Mouse (Mus musculus): ENCODE measurements at regions not wholly inside any gene's neighbourhood (a gene's known extent, or its start where the extent isn't known, plus 50 kb on each side); places are given as distances from the start of the nearest gene placed in this dataset.

DNA sequence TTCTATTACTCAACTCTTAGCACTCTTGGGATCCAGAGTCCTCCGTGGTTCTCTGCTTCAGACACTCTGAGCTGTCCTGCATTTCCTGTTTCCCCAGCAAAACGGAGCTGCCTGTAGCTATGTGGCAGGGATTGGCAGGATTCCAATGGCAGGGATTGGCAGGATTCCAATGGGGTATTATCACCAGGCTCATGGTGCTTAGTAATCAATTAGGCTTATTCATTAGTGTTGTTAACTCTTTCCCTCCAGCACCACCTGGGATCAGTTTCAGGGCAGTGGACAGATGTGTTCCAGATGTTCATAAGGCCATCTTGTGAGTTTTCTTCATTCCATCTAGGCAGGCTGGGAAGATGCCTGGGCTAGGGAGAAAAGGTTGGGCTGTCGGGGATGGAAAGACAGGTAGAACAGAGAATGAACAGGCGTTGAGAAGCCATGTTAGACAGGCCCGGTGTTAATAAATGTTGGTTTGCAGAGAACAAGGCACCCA, 163.5 kb downstream of the Emp1 start:
- DNase-seq: peak; percentile 49

GRCm38 (mm10) chr6:135526460-135527160, 164.3 kb downstream of the Emp1 start:
- DNase-seq: no peak

DNA sequence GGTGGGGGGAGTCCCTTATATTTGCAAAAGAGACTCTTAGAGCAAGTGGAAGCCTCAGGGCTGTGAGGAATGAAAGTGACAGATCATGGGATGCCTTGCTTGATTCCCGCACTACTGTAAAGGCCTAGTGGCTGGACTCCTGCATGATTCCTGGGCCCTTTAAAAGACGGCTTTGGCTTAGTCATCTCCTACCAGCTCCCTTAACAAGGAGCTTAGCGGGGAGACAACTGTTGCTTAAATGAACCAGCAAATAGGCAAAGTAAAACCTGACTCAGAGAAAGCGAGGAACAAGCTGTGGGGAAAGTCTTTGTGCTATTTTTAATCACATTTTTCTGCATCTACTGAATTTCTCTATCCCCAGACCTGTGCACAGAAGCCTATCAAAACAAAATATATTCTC, 165.5 kb downstream of the Emp1 start:
- no peak for DNase-seq

DNA sequence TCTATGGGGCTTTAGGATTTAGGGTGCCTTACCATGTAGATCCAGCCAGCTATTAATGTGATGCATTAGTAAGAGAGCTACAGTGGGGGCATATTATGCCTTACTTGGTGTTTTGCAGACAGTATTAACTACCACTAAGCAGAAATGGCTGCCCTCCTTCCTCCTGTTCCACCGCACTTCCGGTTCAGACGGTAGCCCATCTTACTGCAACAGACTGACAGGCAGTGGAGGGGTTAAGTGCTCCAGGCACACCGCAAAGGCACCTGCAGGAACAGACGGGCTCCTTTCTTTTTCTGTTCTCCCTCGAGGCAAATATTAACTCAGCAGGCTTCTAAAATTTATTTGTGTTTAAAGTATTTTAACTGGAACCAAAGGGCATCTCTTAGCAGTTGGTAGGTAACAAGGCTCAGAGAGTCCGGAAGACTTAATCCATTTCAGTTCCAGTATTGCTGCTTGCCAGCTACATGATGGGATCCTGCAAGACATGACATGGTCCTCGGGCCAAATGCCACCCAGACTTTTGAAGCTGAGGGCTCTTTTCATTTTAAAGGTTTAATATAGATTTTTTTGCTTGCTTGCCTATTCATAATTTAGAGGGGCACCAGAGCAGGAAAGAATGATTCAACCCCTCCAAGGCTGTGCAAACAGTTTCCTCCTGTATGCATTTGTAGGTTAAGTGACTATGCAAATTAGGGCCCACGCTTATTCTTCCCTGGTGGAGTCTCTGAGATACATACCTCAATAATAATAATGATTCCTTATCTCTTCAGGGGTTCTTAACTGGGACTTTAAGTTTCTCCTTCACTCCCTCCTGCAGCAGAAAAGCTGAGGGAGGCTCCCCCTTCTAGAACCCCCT, 177.7 kb downstream of the Emp1 start:
- DNase-seq: no peak

GRCm38 (mm10) chr6:135541566-135541965, 179.2 kb downstream of the Emp1 start:
- no peak for DNase-seq

GRCm38 (mm10) chr6:135542356-135542755, 180.0 kb downstream of the Emp1 start:
- no peak for DNase-seq

GRCm38 (mm10) chr6:135543390-135543789, 181.0 kb downstream of the Emp1 start:
- no peak for DNase-seq

DNA sequence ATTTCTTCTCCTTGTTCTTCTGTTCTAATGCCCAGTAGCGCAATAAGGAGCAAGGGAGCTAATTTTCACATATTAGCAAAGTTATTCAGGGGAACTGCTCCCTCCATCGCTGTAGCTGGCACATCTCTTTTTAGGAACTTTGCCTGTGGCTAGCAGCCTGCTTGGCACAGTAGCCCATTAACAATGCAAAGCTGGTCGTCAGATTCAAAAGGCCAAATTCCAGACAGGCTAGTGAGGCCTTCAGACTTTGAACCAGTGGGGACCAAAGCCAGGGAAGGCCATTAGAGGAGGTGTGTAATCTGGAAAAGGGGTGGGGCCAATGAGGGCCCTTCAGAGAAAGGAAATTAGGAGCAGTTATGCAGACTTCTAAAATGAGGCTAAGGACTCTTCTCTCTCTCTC, 181.5 kb downstream of the Emp1 start:
- no peak for DNase-seq

GRCm38 (mm10) chr6:135550368-135550950, 188.1 kb downstream of the Emp1 start:
- no peak for DNase-seq

DNA sequence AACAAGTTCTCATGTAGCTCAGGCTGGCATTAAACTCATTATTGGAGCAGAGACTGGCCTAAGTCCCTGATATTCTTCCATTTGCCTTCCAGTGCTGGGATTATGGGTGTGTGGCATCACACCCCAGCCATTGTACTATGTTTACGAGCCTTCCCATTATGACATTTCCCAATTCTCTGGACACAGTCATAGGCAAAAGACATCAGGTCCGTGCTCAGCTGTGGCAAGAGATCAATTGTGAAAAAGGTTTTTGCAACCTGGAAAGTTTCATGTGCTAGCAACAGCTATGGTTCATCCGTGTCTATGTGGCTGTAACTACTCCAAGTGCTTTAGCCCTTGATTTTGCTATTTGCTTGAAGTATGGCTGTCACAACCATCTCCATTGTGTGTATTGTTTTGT, 190.1 kb downstream of the Emp1 start:
- no peak for DNase-seq

DNA sequence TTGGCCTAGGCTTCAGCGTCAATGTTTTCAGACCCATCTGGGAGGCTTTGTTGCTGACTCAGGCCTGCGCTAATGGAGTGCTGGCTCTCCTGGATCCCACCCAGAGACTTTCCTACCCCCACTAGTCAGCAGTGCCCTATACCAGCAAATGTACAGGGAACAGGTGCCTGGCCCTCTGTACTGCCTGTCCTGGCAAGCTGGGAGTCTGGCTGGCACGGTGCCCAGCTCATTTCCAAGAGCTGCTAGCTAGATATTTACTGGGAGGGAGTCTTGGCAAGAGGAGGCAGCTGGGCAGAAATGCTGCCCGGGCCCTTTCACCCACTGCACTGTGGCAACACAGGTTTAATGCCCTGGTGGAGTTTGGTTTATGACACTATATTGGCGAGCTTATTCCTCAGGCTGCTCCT, 197.2 kb downstream of the Emp1 start:
- no peak for DNase-seq

DNA sequence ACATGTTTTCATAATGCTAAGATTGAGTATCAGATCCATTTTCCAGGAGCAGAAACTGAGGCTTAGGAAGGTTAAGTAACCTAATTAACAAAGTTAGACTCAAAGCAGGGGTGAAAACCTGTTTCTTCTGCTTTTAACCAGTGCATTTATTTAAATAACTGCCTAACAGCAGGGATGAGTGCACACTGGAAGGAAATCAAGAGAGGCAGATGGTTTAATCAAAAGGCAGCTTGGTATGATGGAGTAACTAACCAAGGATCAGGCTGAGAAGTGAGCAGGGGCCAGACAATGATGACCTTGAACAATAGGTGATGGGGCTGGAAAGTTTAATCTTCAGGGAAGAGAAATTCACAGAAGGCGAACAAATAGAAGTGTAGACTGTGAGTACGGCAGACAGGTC, 199.9 kb downstream of the Emp1 start:
- DNase-seq: no peak

- DNase-seq: no peak
Observed at GRCm38 (mm10) chr6:135563766-135564165, 201.4 kb downstream of the Emp1 start.

DNA sequence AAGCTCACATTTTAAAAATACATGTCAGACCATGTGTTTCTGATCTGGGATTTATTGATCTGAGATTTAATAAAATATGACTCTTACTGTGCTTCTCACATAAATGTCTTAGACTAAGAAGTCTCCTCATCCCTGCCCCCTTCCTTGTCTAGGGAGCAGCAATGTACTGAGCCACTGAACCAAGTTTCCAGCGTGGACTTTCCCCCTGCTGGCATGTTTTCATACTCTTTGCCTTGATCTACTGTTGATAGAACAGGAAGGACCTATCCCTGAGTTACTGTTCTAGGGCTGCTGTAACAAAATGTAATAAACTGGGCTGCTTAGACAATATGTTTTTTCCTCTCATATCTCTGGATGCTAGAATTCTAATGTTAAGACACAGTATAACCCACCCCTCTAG, 206.7 kb downstream of the Emp1 start:
- no peak for DNase-seq

GRCm38 (mm10) chr6:135575294-135575693, 212.9 kb downstream of the Emp1 start:
- no peak for DNase-seq

GRCm38 (mm10) chr6:135578728-135579127, 216.4 kb downstream of the Emp1 start:
- no peak for DNase-seq

DNA sequence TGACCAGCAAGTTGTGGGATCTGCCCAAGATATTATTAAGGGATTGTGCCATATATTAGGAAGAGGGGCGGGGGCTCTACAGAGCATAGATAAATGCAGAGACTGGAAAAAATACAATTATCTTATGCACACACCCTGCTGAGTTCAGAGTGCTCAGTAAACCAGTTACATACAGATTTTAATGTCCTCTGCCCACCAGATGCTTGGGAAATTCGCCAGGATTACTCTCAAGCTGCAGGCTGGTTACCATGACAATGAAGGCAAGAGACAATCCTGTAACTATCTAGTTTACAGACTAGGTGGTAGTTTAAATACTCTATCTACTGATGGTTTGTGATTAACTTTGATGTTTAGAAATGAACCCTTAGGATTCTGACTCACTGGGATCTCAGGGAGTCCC, 220.2 kb downstream of the Emp1 start:
- no peak for DNase-seq

- DNase-seq: no peak
Observed at GRCm38 (mm10) chr6:135584782-135585181, 222.4 kb downstream of the Emp1 start.

GRCm38 (mm10) chr6:135590084-135590483, 227.7 kb downstream of the Emp1 start:
- DNase-seq: no peak

DNA sequence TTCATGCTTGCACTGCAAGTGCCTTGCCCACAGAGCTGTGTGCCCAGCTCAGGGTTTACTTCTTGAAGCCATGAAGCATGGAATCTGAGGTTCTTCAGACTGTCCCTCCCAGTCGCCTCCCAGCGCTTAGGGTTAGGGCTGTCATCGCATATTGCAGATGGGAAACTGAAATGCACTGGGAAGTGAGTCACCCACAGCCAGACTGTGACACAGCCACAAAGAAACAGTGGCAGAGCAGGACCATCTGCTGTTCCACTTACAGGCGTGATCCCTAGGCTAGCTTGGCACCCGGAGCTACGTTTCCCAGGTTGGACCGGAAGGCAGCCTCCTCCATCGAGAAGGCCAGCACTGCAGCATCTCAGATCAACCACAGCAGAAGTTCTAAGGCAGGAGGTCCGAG, 228.7 kb downstream of the Emp1 start:
- no peak for DNase-seq

- DNase-seq: no peak
Observed at GRCm38 (mm10) chr6:135596358-135596757, 234.0 kb downstream of the Emp1 start.

GRCm38 (mm10) chr6:135610504-135611096, 248.3 kb downstream of the Emp1 start:
- DNase-seq: no peak

DNA sequence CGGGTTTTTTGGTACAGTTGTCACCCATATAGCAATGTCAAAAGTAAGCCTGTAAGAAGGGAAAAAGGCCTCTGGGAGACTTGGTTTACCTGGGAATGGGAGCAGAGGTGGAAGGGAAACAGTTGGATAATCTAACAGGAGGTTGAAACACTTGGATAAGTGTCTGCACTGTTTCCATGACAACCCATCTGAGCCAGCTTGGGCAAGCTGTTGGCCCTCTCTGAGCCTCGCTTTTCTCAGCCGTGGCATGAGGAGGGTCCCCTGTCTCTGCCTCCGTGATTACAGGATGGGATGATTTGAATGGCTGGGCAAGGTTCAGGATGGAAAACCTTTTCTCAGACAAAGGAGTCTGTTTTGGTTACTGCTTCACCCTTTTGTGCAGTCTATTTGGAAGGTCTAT, 265.6 kb downstream of the Emp1 start:
- DNase-seq: peak; percentile 6
